Mouse (Mus musculus) spleen, postnatal 10 days (tissue): Measurements from ENCODE around the gene Lypd5.

ENCODE experiments used
- DNase-seq, 2 experiments: peaks; one replicate each; pipeline ENCODE4 v3.0.0; 2021 to 2022; ENCODE audit warnings: low spot score in 2 of 2

Gene Lypd5

DNA sequence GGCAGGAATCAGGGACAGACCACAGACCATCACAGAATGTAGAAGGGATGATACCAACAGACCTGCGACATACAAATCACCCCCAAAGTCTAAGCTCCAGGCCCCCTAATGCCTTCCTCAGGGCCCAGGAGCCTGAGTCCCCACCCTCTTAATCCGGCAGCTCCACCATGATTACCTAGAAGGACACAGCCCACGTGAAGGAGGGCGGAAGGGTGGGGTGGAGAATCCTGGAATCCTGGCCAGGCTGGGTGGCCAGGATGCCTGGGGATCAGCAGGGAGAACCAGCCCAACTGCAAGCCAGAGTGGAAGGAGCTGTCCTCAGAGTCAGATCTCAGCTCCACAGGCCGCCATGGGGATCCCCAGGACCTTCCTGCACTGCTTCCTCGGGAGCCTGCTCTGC lies at the start of gene Lypd5:
TSS of gene Lypd5 (plus strand) at position 301 of the 400 bp plus-strand sequence.
- no peak for DNase-seq

DNA sequence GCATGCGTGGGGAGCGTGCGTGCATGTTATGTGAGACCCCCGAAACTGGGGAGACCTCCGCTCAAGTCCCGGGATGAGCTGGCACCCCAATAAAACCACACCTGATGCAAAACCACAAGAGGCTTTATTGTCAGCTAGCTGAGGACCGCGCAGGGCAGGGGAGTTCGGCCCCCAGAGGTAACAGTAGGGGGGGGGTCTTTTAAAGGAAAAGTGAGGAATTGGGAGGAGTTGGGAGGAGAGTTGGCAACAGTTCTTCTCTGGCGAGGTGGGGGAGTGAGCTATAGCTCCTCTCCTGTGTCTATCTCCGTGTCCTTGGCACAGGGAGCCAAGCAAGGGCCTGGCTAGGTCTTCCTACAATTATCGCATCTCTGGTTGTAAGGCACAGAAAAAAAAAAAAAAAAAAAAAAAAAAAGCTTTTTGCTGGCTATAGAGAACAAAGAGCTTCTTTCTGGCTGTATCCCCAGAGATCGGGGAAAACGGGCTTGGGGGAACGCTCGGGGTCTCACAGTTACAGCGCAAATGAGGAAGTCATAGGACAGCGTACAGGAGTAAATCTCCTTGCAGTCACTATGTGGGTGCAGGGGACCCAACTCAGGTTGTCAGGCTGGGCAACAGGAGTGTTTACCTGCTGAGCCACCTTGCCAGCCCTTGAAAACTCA lies 49.0 kb upstream of the Lypd5 start:
- peak in 1 of 2 experiments; percentile 15 for DNase-seq

DNA sequence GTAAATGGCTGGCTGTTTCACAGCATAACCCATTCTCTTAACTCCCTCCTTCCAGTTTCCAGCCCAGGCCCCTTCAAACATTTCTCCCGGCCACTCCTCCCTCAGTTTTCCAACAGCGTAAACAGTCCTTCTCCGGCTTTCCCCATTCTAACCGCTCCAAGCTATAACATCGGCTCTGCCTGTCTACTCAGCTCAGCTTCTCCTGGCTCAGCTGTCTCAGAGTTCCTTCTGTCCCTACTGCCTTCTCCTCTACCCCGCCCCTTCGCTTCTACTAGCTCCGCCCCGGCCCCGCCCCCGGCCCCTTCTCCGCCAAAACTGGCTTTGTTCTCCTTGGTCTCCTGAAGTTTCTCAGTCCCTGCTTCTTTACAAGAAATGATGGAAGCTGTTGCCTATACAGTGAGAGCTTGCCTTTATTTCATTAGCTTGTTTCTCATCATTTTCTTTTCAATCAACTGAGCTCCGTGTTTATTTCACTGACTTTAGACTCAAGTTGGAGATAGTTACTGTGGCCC lies 48.2 kb upstream of the Lypd5 start, which contains the start of gene Zfp61:
TSS of gene Zfp61 (minus strand) at position 462 of the 512 bp plus-strand sequence.
- peak; percentile 18 to 55 for DNase-seq

DNA sequence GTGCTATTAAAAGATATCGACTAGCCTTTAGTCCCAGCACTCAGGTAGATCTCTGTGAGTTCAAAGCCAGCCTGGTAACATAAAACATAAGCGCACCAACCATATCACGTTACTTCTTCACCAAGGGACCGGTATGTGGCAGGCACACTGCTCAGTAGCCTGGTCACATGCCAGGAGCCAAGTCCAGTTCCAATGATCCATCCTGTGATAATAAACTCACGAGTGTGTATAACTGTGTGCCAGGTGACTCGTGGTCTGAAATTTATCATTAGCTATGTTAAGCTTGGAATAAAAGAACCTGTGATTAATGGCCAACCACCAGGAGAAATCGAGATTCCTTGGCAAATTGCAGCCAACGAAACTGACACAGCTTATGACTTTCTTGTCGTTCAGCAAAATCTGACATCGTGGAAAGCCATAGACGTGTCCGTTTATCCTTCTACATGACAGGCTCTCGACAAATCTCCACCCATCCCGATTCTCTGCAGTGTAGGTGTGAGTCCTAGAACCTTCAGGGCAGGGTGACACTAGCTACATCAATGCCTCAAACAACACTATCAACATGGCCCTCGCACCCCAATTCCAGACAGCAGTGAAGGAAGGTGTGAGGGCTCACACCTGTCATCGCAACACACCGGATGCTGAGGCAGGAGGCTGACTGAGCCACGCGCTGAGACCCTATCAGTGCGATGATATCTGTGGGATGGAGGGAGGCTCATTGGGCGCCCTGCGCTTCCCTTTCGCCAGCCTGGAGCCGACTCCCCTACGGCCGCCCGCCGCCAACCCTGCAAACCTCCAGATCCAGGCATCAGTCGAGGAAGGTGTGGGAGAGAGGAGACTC lies 33.0 kb upstream of the Lypd5 start:
- DNase-seq, result no peak

DNA sequence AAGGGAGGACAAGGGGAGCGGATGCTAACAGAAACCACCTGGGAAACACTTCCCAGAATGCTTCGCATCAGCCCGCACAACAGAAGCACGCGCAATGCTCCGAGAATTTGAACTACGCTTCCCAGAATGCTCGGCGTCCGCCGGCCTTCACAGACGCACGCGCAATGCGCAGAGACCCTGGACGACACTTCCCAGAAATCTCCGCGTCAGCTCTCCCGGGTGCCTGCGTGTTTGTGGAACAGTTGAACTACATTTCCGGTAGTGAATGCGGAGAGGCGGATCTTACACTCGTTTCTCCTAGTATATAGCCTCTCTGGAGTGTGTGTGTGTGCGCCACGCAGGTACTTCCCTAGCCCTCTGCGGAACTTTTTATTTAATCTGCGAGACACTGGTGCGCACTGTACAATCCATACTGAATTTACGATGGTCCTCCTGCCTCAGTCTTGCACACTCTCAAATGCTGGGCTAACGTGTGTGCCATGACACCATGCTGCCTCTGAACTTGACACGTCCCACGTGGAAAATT lies 32.4 kb upstream of the Lypd5 start, which contains the start of gene Zfp94:
TSS of gene Zfp94 (minus strand) at position 100 of the 526 bp plus-strand sequence.
- DNase-seq, result peak; percentile 70 to 90

DNA sequence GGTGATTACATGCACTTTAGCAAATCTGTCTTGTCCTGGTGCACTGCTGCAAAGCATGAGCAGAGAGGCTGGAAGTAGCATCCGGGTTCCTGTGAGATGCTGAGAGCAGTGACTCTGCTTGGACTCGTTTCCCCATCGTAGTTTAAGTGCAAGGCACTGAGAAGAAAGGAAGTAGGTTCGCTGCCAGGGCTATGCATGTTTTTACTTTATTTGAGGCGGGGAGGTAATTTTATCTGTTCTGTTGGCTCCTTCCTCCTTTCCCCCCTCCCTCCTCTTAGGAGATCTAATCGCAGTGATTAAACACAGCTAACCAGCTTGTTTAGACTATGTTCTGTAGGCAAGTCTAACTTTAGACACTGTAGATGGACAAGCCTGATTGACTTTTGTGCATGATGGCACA lies 30.1 kb upstream of the Lypd5 start:
- no peak for DNase-seq

DNA sequence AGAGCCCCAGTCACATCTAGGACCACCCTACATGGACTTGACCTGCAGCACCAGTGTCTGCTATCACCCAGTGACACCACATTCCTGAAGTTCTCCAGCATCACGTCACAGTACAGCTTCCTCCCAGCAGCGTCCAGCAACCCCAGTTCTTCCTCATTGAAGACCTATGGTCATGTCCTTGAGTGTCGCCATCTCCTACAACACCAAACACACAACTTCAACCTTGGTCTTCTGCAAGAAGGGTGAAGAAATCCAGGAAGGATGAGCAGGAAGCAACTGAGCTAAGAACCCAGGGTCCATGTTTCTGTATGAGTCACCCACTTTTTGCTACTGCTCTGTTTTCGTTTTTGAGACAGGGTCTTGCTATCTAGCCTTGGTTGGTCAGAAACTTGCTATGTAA lies 26.4 kb upstream of the Lypd5 start:
- no peak for DNase-seq

DNA sequence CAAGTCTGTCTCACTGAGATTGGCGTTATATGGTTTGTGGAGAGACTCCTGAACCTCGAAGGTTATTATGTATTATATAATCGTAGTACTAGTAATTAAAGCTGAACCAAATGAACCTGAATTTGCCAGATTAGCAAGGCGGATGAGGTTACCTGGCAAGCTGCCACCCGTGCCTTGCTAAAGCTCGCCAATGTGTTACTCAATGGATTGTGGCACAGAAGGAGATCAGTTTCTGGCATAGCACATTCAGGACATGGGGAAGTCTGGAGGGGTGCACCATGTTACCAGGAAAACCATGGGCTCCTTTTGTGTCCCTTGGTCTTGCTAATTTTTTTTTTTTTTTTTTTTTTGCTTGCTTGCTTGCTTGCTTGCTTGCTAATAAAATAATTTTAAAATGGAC lies 23.8 kb upstream of the Lypd5 start:
- no peak for DNase-seq

DNA sequence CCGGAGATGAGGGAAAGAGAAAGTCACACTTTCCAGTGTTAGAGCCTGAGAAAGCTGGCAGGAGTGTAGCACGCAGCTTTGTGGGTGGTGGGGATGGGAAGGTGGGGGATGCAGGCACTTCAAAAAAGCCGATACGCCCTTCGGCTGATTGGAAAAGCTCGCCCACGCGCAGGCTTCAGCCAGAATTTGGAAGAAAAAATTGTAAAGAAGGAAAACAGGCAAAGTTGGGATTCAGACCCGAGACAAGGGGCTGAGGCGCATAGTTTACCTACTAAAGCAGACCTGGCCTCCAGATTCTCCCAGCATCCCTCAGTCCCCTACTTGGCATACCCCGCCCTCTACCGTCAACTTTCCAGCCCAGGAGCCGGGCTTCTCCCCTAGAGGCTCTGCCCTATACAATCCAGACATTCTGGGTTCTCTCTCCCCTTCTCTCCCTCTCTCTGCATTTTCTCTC lies 23.3 kb upstream of the Lypd5 start:
- no peak for DNase-seq

DNA sequence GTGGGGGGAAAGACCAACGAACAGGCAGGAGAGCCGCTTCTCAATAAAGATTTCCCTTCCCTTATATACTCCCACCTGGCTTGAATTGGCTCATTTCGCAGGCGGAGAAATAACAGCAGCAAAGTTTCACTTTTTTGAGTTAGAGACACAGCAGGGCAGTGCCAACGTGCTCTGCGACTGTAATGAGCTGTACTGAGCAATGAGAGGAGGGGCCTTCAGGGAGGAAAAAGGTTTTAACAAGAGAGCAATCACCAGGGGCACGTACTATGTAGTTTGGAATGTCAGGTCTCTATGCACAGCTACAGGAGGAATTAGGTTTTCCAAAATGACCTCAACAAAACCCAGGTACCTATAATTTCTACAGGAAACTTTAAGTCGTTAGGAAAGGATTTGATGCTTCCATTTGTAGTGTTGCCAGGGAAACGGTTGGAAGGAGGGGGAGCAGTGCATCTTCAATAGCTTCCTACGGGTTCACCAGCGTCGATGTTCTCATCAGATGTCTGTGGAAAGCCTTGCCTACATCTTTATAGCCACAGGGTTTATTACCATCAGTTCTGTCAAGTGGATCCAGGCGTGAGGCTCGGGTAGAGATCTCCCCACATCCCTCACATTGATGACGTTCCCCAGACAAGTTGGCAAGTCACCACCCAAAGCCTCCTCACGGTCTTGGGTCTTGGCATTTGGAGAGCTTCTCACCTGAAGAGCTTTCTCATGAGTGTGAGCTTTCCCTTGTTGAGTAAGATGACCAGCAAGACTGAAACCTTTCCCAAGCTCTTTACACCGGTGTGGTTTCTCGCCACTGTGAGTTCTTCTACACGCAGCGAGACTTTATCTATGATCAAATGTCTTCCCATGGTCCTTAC lies 22.5 kb upstream of the Lypd5 start:
- DNase-seq, result no peak

DNA sequence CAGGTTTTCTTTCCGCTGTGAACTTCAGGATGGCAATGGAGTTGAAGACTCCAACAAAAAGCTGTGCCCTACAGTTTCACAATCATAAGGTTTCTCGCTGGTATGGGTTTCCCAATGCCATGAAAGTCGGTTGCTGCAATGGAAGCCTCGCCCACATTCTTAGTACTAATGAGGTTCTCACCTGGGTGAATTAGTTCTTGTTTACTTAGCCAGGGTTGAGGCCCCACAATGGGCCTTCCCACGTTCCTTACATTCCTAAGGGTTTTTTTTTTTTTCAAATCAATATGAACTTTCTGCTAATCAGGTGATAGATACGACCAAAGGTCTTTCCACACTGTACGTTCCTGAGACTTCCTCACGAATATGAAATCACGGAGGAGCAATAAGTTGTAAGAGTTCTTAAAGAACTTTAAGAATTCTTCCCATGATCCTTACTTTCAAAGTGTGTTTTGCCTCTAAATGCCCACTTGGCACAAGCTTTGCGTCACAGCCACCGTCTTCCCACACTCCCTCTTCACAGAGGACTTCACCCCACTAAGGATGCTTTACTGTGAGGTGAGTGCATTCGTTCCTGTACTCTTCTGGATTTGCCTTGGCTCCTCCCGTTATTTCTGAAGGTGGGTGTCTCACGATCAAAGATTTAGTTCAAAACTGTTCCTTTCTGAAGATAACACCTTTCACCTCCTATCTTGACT lies 21.6 kb upstream of the Lypd5 start:
- no peak for DNase-seq

DNA sequence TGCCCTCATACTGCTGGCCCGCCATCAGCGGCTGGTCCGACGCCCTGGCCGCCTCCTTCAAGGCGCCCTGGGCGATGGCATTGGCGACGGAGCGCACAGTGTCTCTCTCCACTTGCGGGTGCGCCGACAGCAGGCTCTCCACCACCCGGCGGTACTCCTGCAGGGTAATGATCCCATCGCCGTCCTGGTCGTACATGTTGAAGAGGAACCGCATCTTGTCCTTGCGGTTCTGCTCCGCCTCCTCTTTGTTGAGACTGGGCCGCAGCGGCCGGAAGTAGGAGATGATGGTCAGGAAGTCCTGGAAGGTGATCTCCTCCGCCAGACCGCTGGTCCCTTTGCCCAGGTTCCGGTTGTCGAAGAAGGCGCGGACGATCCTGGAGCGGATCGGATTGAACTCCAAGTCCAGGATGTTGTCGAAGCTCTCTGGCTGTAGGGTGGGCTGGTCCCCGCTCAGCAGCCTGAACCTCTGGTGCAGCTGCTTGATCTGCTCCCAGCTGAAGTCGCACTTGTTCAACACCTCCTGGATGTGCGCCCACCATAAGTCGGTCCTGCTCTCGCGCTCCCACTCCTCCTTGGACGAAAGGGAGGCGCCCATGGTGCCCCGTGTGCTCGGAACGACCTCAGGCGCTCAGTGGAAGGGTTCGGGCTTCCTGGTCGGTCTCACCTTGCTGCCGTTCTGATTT lies 15.6 kb upstream of the Lypd5 start, which contains the start of gene Tescl:
TSS of gene Tescl (minus strand) at position 633 of the 683 bp plus-strand sequence.
- no peak for DNase-seq

DNA sequence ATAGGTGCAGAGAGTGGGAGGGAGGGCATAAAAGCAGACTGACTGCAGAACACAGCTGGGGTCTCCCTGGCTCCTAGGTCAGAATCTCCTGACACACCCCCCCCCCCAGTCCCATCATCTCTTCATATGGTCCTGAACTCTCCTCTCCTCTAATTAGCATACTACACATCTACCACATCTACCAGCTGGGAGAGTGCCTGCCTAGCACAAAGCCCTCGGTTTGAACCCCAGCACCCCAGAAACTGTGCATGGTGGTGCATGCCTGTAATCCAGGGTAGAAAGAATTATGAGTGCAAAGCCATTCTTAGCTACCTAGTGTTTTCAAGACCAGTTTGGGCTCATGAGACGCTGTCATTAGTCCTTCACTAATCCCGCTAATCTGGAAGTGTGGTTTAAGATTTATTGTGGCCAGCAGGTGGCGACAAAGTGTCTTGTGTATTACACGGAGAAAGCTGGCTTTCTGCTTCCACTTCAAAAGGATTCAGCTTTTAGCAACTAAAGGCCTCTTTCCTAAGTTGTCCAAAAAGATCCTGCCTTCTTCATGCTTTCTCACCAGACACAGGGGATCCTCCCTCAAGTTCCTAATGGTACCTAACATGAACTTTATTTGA lies 13.2 kb upstream of the Lypd5 start:
- DNase-seq, result peak; percentile 68 to 88

DNA sequence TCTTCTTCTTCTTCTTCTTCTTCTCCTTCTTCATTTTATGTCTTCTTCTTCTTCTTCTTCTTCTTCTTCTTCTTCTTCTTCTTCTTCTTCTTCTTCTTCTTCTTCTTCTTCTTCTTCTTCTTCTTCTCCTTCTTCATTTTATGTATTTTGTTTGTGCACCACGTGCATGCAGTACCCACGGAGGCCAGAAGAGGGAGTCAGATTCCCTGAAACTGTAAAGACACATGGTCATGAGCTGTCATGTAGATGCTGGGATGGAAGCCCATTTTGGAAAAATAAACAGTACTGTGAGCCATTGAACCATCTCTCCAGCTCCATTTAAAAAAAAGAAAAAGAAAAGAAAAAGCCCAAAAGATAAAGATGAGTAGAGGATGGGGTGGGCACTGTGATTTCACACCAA lies 10.8 kb upstream of the Lypd5 start:
- DNase-seq, result no peak

DNA sequence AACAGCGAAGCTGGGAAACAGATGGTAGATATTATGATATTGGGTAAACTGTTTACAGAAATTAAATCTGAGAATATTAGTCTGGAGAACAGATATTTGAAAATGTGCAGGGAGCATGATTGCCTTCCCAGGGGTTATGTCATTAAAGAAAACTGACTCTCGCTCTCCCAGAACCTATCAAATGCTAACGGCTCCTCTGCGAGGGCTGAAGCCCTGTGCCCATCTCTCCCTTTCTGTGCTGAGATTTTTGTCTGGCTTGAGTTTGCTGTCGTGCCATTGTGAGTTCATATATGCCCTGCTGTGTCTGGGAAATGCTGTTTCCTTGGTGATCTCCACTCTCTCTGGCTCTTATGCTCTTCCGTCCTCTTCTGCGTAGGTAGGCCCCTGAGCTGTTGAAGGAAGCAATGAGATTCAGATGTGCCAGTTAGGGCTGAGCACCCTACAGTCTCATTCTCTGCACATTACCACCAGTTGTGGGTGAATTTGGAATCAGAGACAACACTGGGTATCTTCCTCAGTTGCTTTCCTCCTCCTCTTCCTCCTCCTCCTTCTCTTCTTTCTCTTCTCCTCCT lies 5.2 kb upstream of the Lypd5 start:
- DNase-seq, result no peak

DNA sequence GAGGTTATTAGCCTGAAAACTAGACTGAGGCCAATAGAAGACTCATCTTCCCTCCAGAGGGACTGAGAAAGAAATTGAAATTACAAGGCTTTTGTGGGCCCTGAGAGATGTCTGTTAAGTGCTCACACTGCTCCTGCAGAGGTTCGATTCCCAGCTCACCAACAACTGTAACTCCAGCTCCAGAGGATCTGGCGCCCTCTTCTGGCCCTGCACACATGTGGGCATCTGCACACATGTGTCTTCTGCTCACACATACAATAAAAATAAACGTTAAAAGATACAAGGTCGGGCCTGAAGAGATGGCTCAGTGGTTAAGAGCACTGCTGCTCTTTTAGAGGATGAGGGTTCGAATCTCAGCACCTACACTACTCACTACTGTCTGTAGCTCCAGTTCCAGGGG lies 2.6 kb upstream of the Lypd5 start:
- DNase-seq, result peak in 1 of 2 experiments; percentile 30

DNA sequence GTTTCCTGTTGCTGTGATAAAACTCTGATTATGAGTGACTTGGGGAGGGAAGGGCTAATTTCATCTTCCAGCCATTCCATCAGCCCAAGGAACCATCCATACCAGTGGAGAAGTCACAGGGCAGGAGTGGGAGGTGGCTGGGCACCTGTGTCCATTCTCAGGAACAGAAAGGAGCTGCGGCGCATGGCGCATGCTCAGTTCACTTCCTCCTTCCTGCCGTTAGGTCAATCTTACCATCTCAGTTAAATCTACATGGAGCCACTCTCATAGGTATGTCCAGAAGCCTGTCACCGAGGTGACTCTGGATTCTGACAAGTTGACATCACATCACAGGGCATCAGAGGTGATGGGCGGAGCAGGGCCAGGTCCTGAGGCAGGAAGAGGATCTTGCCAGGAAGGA lies 6.7 kb downstream of the Lypd5 start:
- DNase-seq, result no peak

DNA sequence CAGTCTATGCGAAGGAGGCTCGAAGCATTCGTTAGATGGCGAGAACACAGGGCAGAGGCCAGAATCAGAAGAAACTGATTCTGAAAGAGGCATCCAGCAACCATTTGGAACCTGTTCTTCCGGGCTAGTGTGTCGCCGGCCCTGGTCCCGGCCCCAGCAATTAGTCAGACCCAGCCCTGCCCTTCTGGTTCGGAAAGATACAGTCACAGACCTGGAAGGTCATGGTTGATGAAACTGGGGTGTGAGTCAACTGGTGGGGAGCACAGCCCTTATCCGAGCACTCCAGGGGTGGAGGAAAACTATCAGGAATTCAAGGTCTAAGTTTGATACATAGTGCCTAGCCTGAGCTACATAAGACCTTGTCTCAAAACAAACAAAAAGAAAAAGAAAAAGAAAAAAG lies 7.1 kb downstream of the Lypd5 start:
- no peak for DNase-seq

DNA sequence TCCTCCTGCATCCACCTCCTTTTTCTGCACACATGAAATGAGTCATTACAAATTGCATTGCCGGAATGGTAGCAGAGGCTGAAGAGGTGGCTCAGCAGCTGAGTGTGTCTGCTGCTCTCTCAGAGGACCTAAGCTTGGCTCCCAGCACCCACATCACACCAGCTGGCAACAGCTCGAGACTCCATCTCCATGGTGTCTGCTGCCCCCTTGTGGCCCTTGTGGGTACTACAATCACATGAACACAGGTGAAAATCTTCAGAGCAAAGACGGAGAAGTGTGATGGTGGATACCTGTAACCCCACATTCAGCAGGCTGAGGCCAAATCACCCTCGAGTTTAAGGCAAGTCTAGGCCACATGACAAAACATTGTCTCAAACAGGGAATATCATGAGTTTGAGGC lies 8.9 kb downstream of the Lypd5 start:
- DNase-seq, result peak; percentile 54 to 73
